Mouse (Mus musculus): ENCODE data around the gene Ptprk. TPM values are rescaled to one million over a fixed set of nuclear protein-coding genes. Genes with fewer than 3 reads are reported as not detected.

Ptprk gene
- polyA plus RNA-seq, 1 experiment: 28.8 TPM

- TF ChIP-seq USF1 (IDR thresholded peaks at IDR 0.05; ENCODE audit: low read depth): no peak
- Histone ChIP-seq H3K36me3 (ENCODE audit: control insufficient read depth, insufficient read depth) (no peaks in the 10 kb centered on the region), H3K4me2 (ENCODE audit: low read depth) (no peak overlapping the region), H3K79me2 (ENCODE audit: control insufficient read depth, insufficient read depth) (peaks cover 28% of the 10 kb centered on the region), H3K27me3 (ENCODE audit: control insufficient read depth, insufficient read depth, insufficient read length) (no peaks in the 10 kb centered on the region), H3K4me3 (no peak overlapping the region), H3ac (ENCODE audit: control insufficient read depth, insufficient read length) (no peak overlapping the region)
Measured at GRCm38 (mm10) chr10:28123881-28124280, 49.3 kb downstream of the Ptprk start.

GRCm38 (mm10) chr10:28128011-28128410 lies 53.4 kb downstream of the Ptprk start:
- Histone ChIP-seq H3ac (ENCODE audit: control insufficient read depth, insufficient read length) (no peak overlapping the region), H3K4me2 (ENCODE audit: low read depth) (no peak overlapping the region), H3K27me3 (ENCODE audit: control insufficient read depth, insufficient read depth, insufficient read length) (no peaks in the 10 kb centered on the region), H3K4me3 (no peak overlapping the region), H3K79me2 (ENCODE audit: control insufficient read depth, insufficient read depth) (peaks cover 48% of the 10 kb centered on the region), H3K36me3 (ENCODE audit: control insufficient read depth, insufficient read depth) (no peaks in the 10 kb centered on the region)
- no peak for TF ChIP-seq TCF12 (IDR thresholded peaks at IDR 0.05; ENCODE audit: insufficient read depth, poor library complexity, severe bottlenecking)
- no peak for TF ChIP-seq REST (IDR thresholded peaks at IDR 0.05; ENCODE audit: insufficient read depth, insufficient read length)
- TF ChIP-seq POLR2A (IDR thresholded peaks at IDR 0.05; ENCODE audit: insufficient read length, low read depth): no peak
- TF ChIP-seq POLR2AphosphoS2 (IDR thresholded peaks at IDR 0.05; ENCODE audit: insufficient read length, low read depth): no peak
- no peak for TF ChIP-seq MYOG (IDR thresholded peaks at IDR 0.05; ENCODE audit: control insufficient read depth in 1 of 3, insufficient read depth in 1 of 3, insufficient read length in 2 of 3, low read depth in 2 of 3)
- no peak for TF ChIP-seq CEBPB (IDR thresholded peaks at IDR 0.05; ENCODE audit: insufficient read depth, poor library complexity, severe bottlenecking)
- TF ChIP-seq MAX (IDR thresholded peaks at IDR 0.05; ENCODE audit: low read depth): no peak
- TF ChIP-seq E2F4 (IDR thresholded peaks at IDR 0.05; ENCODE audit: insufficient read depth): no peak
- TF ChIP-seq MYOD1 (IDR thresholded peaks at IDR 0.05; ENCODE audit: control insufficient read depth in 1 of 3, insufficient read length in 2 of 3, low read depth in 2 of 3): no peak
- no peak for TF ChIP-seq SRF (IDR thresholded peaks at IDR 0.05; ENCODE audit: control insufficient read depth, insufficient read length, low read depth)
- no peak for TF ChIP-seq USF1 (IDR thresholded peaks at IDR 0.05; ENCODE audit: low read depth)
- TF ChIP-seq TCF3 (IDR thresholded peaks at IDR 0.05; ENCODE audit: insufficient read length, low read depth): no peak

- Histone ChIP-seq H3K36me3 (ENCODE audit: control insufficient read depth, insufficient read depth) (no peaks in the 10 kb centered on the region), H3ac (ENCODE audit: control insufficient read depth, insufficient read length) (no peak overlapping the region), H3K4me3 (no peak overlapping the region), H3K27me3 (ENCODE audit: control insufficient read depth, insufficient read depth, insufficient read length) (no peaks in the 10 kb centered on the region), H3K4me2 (ENCODE audit: low read depth) (no peak overlapping the region), H3K79me2 (ENCODE audit: control insufficient read depth, insufficient read depth) (peaks cover 45% of the 10 kb centered on the region)
- no peak for TF ChIP-seq USF1 (IDR thresholded peaks at IDR 0.05; ENCODE audit: low read depth)
- no peak for TF ChIP-seq REST (IDR thresholded peaks at IDR 0.05; ENCODE audit: insufficient read depth, insufficient read length)
- no peak for TF ChIP-seq POLR2A (IDR thresholded peaks at IDR 0.05; ENCODE audit: insufficient read length, low read depth)
- no peak for TF ChIP-seq POLR2AphosphoS2 (IDR thresholded peaks at IDR 0.05; ENCODE audit: insufficient read length, low read depth)
- peak in 1 of 3 experiments; percentile 17 for TF ChIP-seq MYOG (IDR thresholded peaks at IDR 0.05; ENCODE audit: control insufficient read depth in 1 of 3, insufficient read depth in 1 of 3, insufficient read length in 2 of 3, low read depth in 2 of 3)
- TF ChIP-seq E2F4 (IDR thresholded peaks at IDR 0.05; ENCODE audit: insufficient read depth): no peak
- TF ChIP-seq CEBPB (IDR thresholded peaks at IDR 0.05; ENCODE audit: insufficient read depth, poor library complexity, severe bottlenecking): no peak
- TF ChIP-seq TCF3 (IDR thresholded peaks at IDR 0.05; ENCODE audit: insufficient read length, low read depth): no peak
- TF ChIP-seq MYOD1 (IDR thresholded peaks at IDR 0.05; ENCODE audit: control insufficient read depth in 1 of 3, insufficient read length in 2 of 3, low read depth in 2 of 3): peak in 1 of 3 experiments; percentile 48
- no peak for TF ChIP-seq TCF12 (IDR thresholded peaks at IDR 0.05; ENCODE audit: insufficient read depth, poor library complexity, severe bottlenecking)
Measured at GRCm38 (mm10) chr10:28128450-28128849, 53.8 kb downstream of the Ptprk start.

GRCm38 (mm10) chr10:28130422-28130821 lies 55.8 kb downstream of the Ptprk start:
- Histone ChIP-seq H3K79me2 (ENCODE audit: control insufficient read depth, insufficient read depth) (peaks cover 60% of the 10 kb centered on the region), H3ac (ENCODE audit: control insufficient read depth, insufficient read length) (no peak overlapping the region), H3K36me3 (ENCODE audit: control insufficient read depth, insufficient read depth) (no peaks in the 10 kb centered on the region), H3K4me3 (no peak overlapping the region), H3K27me3 (ENCODE audit: control insufficient read depth, insufficient read depth, insufficient read length) (no peaks in the 10 kb centered on the region), H3K4me2 (ENCODE audit: low read depth) (no peak overlapping the region)
- TF ChIP-seq E2F4 (IDR thresholded peaks at IDR 0.05; ENCODE audit: insufficient read depth) (no peak), USF1 (IDR thresholded peaks at IDR 0.05; ENCODE audit: low read depth) (no peak), POLR2AphosphoS2 (IDR thresholded peaks at IDR 0.05; ENCODE audit: insufficient read length, low read depth) (no peak), TCF12 (IDR thresholded peaks at IDR 0.05; ENCODE audit: insufficient read depth, poor library complexity, severe bottlenecking) (no peak), CEBPB (IDR thresholded peaks at IDR 0.05; ENCODE audit: insufficient read depth, poor library complexity, severe bottlenecking) (no peak), MYOD1 (IDR thresholded peaks at IDR 0.05; ENCODE audit: control insufficient read depth in 1 of 3, insufficient read length in 2 of 3, low read depth in 2 of 3) (no peak), REST (IDR thresholded peaks at IDR 0.05; ENCODE audit: insufficient read depth, insufficient read length) (no peak)

GRCm38 (mm10) chr10:28133770-28134169 lies 59.1 kb downstream of the Ptprk start:
- Histone ChIP-seq H3K79me2 (ENCODE audit: control insufficient read depth, insufficient read depth) (peaks cover 41% of the 10 kb centered on the region), H3ac (ENCODE audit: control insufficient read depth, insufficient read length) (no peak overlapping the region), H3K36me3 (ENCODE audit: control insufficient read depth, insufficient read depth) (no peaks in the 10 kb centered on the region), H3K4me2 (ENCODE audit: low read depth) (peak overlapping the region; percentile 5), H3K27me3 (ENCODE audit: control insufficient read depth, insufficient read depth, insufficient read length) (no peaks in the 10 kb centered on the region), H3K4me3 (no peak overlapping the region)
- TF ChIP-seq TCF3 (IDR thresholded peaks at IDR 0.05; ENCODE audit: insufficient read length, low read depth) (no peak), USF1 (IDR thresholded peaks at IDR 0.05; ENCODE audit: low read depth) (no peak), MYOG (IDR thresholded peaks at IDR 0.05; ENCODE audit: control insufficient read depth in 1 of 3, insufficient read depth in 1 of 3, insufficient read length in 2 of 3, low read depth in 2 of 3) (no peak), MYOD1 (IDR thresholded peaks at IDR 0.05; ENCODE audit: control insufficient read depth in 1 of 3, insufficient read length in 2 of 3, low read depth in 2 of 3) (no peak), CEBPB (IDR thresholded peaks at IDR 0.05; ENCODE audit: insufficient read depth, poor library complexity, severe bottlenecking) (0 out of 2 replicates have a peak, but pooled peaks have one; percentile 21), POLR2A (IDR thresholded peaks at IDR 0.05; ENCODE audit: insufficient read length, low read depth) (no peak), E2F4 (IDR thresholded peaks at IDR 0.05; ENCODE audit: insufficient read depth) (no peak)

Data from myocyte (in vitro differentiated cells).